Mouse (Mus musculus): Measurements from ENCODE around the gene Gm20489. TPM values are rescaled to one million over a fixed set of nuclear protein-coding genes. Genes with fewer than 3 reads are reported as not detected.
A peak's percentile ranks its signal among the peaks of the same experiment; 100 is the strongest.

Gm20489 gene
- not detected in 2 replicates for polyA plus RNA-seq (2015; fragmentation: Nextera tagmentation; extraction: Ambion mirVana)

GRCm38 (mm10) chrX:101268755-101269124 is at the start of gene Gm20489:
Gene Gm20489, minus strand, starts transcription at chrX:101269023.
- no peak for DNase-seq (ENCODE audit: low spot score)

GRCm38 (mm10) chrX:101313625-101314359 is 45.0 kb upstream of the Gm20489 start:
- DNase-seq (ENCODE audit: low spot score) = no peak

- no peak for DNase-seq (ENCODE audit: low spot score)
These were observed 40.5 kb upstream of the Gm20489 start for GRCm38 (mm10) chrX:101309299-101309698.

- no peak for DNase-seq (ENCODE audit: low spot score)
These were observed 35.8 kb upstream of the Gm20489 start for GRCm38 (mm10) chrX:101304646-101305045.

GRCm38 (mm10) chrX:101301654-101302053 is 32.8 kb upstream of the Gm20489 start:
- DNase-seq (ENCODE audit: low spot score) = no peak

GRCm38 (mm10) chrX:101300427-101301030 is 31.7 kb upstream of the Gm20489 start:
- DNase-seq (ENCODE audit: low spot score) = no peak

GRCm38 (mm10) chrX:101299473-101300426 is 30.9 kb upstream of the Gm20489 start:
- DNase-seq (ENCODE audit: low spot score) = no peak

GRCm38 (mm10) chrX:101299055-101299454 is 30.2 kb upstream of the Gm20489 start, which contains the start of gene Nlgn3:
Gene Nlgn3, plus strand, starts transcription at chrX:101299168.
- no peak for DNase-seq (ENCODE audit: low spot score)

GRCm38 (mm10) chrX:101290111-101290510 is 21.3 kb upstream of the Gm20489 start:
- DNase-seq (ENCODE audit: low spot score) = no peak

- DNase-seq (ENCODE audit: low spot score) = no peak
These were observed 20.2 kb upstream of the Gm20489 start for GRCm38 (mm10) chrX:101289037-101289436.

GRCm38 (mm10) chrX:101288432-101288831 is 19.6 kb upstream of the Gm20489 start:
- DNase-seq (ENCODE audit: low spot score) = no peak

GRCm38 (mm10) chrX:101287543-101287942 is 18.7 kb upstream of the Gm20489 start:
- no peak for DNase-seq (ENCODE audit: low spot score)

- DNase-seq (ENCODE audit: low spot score) = no peak
These were observed 17.3 kb upstream of the Gm20489 start for GRCm38 (mm10) chrX:101285953-101286670.

- peak; percentile 61 for DNase-seq (ENCODE audit: low spot score)
These were observed 16.7 kb upstream of the Gm20489 start for GRCm38 (mm10) chrX:101285534-101285933.

GRCm38 (mm10) chrX:101282813-101283212 is 14.0 kb upstream of the Gm20489 start:
- DNase-seq (ENCODE audit: low spot score) = no peak

- peak; percentile 83 for DNase-seq (ENCODE audit: low spot score)
These were observed 5.3 kb upstream of the Gm20489 start, which contains the start of gene Med12 for GRCm38 (mm10) chrX:101273875-101274738. Gene Med12, plus strand, starts transcription at chrX:101274030.

GRCm38 (mm10) chrX:101273410-101273809 is 4.6 kb upstream of the Gm20489 start:
- DNase-seq (ENCODE audit: low spot score) = peak; percentile 45

GRCm38 (mm10) chrX:101268025-101268754 is 633 bp downstream of the Gm20489 start, which contains the start of gene Il2rg:
Gene Il2rg, minus strand, starts transcription at chrX:101268255.
- DNase-seq (ENCODE audit: low spot score) = peak; percentile 78

GRCm38 (mm10) chrX:101266631-101267030 is 2.2 kb downstream of the Gm20489 start:
- no peak for DNase-seq (ENCODE audit: low spot score)

Measured in thymus, postnatal 0 days (tissue).